Mouse (Mus musculus) myocyte (in vitro differentiated cells): Measurements from ENCODE around the gene Rapgef4. TPM values are rescaled to one million over a fixed set of nuclear protein-coding genes. Genes with fewer than 3 reads are reported as not detected.
"Not testable (repeated sequence)": the region's sequence is repeated elsewhere in the genome, so short reads cannot be mapped to it uniquely, and the experiment has no call there.

Experiments used
- H3K27me3 ChIP-seq: one replicate; pipeline ENCODE4 v1.6.1; 2011; ENCODE audit not compliant: control insufficient read depth, insufficient read depth, insufficient read length
- H3K36me3 ChIP-seq: one replicate; pipeline ENCODE4 v1.6.1; 2011; ENCODE audit not compliant: control insufficient read depth, insufficient read depth
- H3K4me2 ChIP-seq: one replicate; pipeline ENCODE4 v1.6.1; 2011; ENCODE audit warnings: low read depth, control low read depth
- H3K4me3 ChIP-seq: one replicate; pipeline ENCODE4 v1.5.1; 2011; ENCODE audit warnings: mild to moderate bottlenecking, control low read depth, moderate library complexity
- H3K79me2 ChIP-seq: one replicate; pipeline ENCODE4 v1.6.1; 2011; ENCODE audit not compliant: control insufficient read depth, insufficient read depth
- H3ac ChIP-seq: one replicate; pipeline ENCODE4 v1.6.1; 2011; ENCODE audit not compliant: control insufficient read depth, insufficient read length
- CEBPB ChIP-seq: IDR thresholded peaks from 2 replicates; pipeline ENCODE4 v1.6.1; 2011; ENCODE audit warnings: mild to moderate bottlenecking, moderate library complexity; ENCODE audit not compliant: poor library complexity, insufficient read depth, severe bottlenecking
- E2F4 ChIP-seq: IDR thresholded peaks from one replicate; pipeline ENCODE4 v1.6.1; 2011; ENCODE audit warnings: mild to moderate bottlenecking, control low read depth, moderate library complexity; ENCODE audit not compliant: insufficient read depth
- MAX ChIP-seq: IDR thresholded peaks from one replicate; pipeline ENCODE4 v1.6.1; 2011; ENCODE audit warnings: low read depth, mild to moderate bottlenecking, control low read depth
- MYOD1 ChIP-seq, 3 experiments: IDR thresholded peaks; one replicate each; pipeline ENCODE4 v1.6.1; 2011; ENCODE audit warnings: control low read depth in 2 of 3, low read depth in 2 of 3, mild to moderate bottlenecking in 2 of 3, moderate library complexity in 1 of 3; ENCODE audit not compliant: insufficient read length in 2 of 3, control insufficient read depth in 1 of 3
- MYOG ChIP-seq, 3 experiments: IDR thresholded peaks; one replicate each; pipeline ENCODE4 v1.6.1; 2011; ENCODE audit warnings: control low read depth in 2 of 3, low read depth in 2 of 3, mild to moderate bottlenecking in 2 of 3; ENCODE audit not compliant: insufficient read length in 2 of 3, control insufficient read depth in 1 of 3, insufficient read depth in 1 of 3
- POLR2A ChIP-seq: IDR thresholded peaks from one replicate; pipeline ENCODE4 v1.6.1; 2011; ENCODE audit warnings: low read depth, mild to moderate bottlenecking, control low read depth, moderate library complexity; ENCODE audit not compliant: insufficient read length
- POLR2AphosphoS2 ChIP-seq: IDR thresholded peaks from one replicate; pipeline ENCODE4 v1.6.1; 2011; ENCODE audit warnings: low read depth, control low read depth; ENCODE audit not compliant: insufficient read length
- REST ChIP-seq: IDR thresholded peaks from one replicate; pipeline ENCODE4 v1.6.1; 2011; ENCODE audit warnings: mild to moderate bottlenecking, control low read depth, moderate library complexity; ENCODE audit not compliant: insufficient read depth, insufficient read length
- SRF ChIP-seq: IDR thresholded peaks from one replicate; pipeline ENCODE4 v1.6.1; 2011; ENCODE audit warnings: low read depth; ENCODE audit not compliant: control insufficient read depth, insufficient read length
- TCF12 ChIP-seq: IDR thresholded peaks from one replicate; pipeline ENCODE4 v1.6.1; 2011; ENCODE audit warnings: mild to moderate bottlenecking, control low read depth; ENCODE audit not compliant: poor library complexity, insufficient read depth, severe bottlenecking
- TCF3 ChIP-seq: IDR thresholded peaks from one replicate; pipeline ENCODE4 v1.6.1; 2011; ENCODE audit warnings: low read depth, control low read depth; ENCODE audit not compliant: insufficient read length
- USF1 ChIP-seq: IDR thresholded peaks from one replicate; pipeline ENCODE4 v1.6.1; 2011; ENCODE audit warnings: low read depth, mild to moderate bottlenecking, control low read depth, moderate library complexity
- polyA plus RNA-seq: library from polyadenylated mRNA; unstranded; fragments of >200 nt; fragmentation: generic; extraction: Trizol; gene quantifications from one replicate; pipeline ENCODE4 v1.2.1, GENCODE M21; 2012; ENCODE audit warnings: missing spikeins

The Rapgef4 gene
- polyA plus RNA-seq, 1 experiment, result 0.28 TPM

DNA sequence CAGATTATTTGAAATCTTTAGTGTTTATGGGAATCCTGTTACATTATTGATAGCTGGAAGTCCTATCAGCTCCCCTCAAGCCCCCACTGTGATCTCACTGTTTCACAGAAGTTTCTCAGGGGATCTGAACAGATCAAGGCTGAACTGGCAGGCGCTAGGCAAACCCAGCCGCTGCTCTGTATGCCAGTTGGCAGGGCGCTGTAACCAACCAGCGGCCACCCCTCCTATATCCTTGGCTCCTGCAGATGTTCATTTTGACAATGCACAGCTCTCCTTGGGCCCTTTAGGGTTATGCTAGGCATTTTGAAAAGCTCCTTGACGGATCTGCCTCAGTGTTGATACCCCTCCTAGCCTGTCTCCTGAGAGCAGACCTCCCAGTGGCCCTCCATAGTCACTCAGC, 74.4 kb downstream of the Rapgef4 start:
- Histone ChIP-seq H3K4me2 (no peak overlapping the region), H3K79me2 (no peaks in the 10 kb centered on the region), H3ac (no peak overlapping the region), H3K27me3 (no peaks in the 10 kb centered on the region), H3K36me3 (no peaks in the 10 kb centered on the region), H3K4me3 (no peak overlapping the region)
- TF ChIP-seq USF1 (no peak), POLR2AphosphoS2 (no peak), TCF3 (no peak), CEBPB (no peak), TCF12 (no peak), POLR2A (no peak), MAX (no peak), MYOD1 (IDR thresholded peaks at IDR 0.05; ENCODE audit: control insufficient read depth in 1 of 3, insufficient read length in 2 of 3, low read depth in 2 of 3) (no peak), E2F4 (no peak), REST (no peak), MYOG (IDR thresholded peaks at IDR 0.05; ENCODE audit: control insufficient read depth in 1 of 3, insufficient read depth in 1 of 3, insufficient read length in 2 of 3, low read depth in 2 of 3) (no peak)

GRCm38 (mm10) chr2:72056081-72056874, 75.2 kb downstream of the Rapgef4 start:
- Histone ChIP-seq H3ac (no peak overlapping the region), H3K4me3 (no peak overlapping the region), H3K27me3 (no peaks in the 10 kb centered on the region), H3K79me2 (no peaks in the 10 kb centered on the region), H3K4me2 (no peak overlapping the region), H3K36me3 (no peaks in the 10 kb centered on the region)
- TF ChIP-seq POLR2A, result no peak
- no peak for TF ChIP-seq MYOD1 (IDR thresholded peaks at IDR 0.05; ENCODE audit: control insufficient read depth in 1 of 3, insufficient read length in 2 of 3, low read depth in 2 of 3)
- TF ChIP-seq MYOG (IDR thresholded peaks at IDR 0.05; ENCODE audit: control insufficient read depth in 1 of 3, insufficient read depth in 1 of 3, insufficient read length in 2 of 3, low read depth in 2 of 3), result no peak
- TF ChIP-seq CEBPB, result no peak

GRCm38 (mm10) chr2:72062931-72063330, 81.9 kb downstream of the Rapgef4 start:
- H3K4me2 ChIP-seq, result no peak overlapping the region
- H3ac ChIP-seq, result no peak overlapping the region
- H3K4me3 ChIP-seq, result no peak overlapping the region
- no peaks in the 10 kb centered on the region for H3K79me2 ChIP-seq
- H3K36me3 ChIP-seq, result no peaks in the 10 kb centered on the region
- no peaks in the 10 kb centered on the region for H3K27me3 ChIP-seq
- TF ChIP-seq TCF12 (no peak), POLR2AphosphoS2 (no peak), REST (no peak), POLR2A (no peak), CEBPB (no peak), SRF (no peak), MYOD1 (IDR thresholded peaks at IDR 0.05; ENCODE audit: control insufficient read depth in 1 of 3, insufficient read length in 2 of 3, low read depth in 2 of 3) (no peak), MYOG (IDR thresholded peaks at IDR 0.05; ENCODE audit: control insufficient read depth in 1 of 3, insufficient read depth in 1 of 3, insufficient read length in 2 of 3, low read depth in 2 of 3) (no peak)

- H3K79me2 ChIP-seq, result no peaks in the 10 kb centered on the region
- H3K36me3 ChIP-seq, result no peaks in the 10 kb centered on the region
- no peak overlapping the region for H3ac ChIP-seq
- TF ChIP-seq SRF, result no peak
- TF ChIP-seq USF1, result no peak
- TF ChIP-seq MYOD1 (IDR thresholded peaks at IDR 0.05; ENCODE audit: control insufficient read depth in 1 of 3, insufficient read length in 2 of 3, low read depth in 2 of 3), result no peak
- TF ChIP-seq CEBPB, result no peak
- H3K4me3 ChIP-seq, result no peak overlapping the region
- no peaks in the 10 kb centered on the region for H3K27me3 ChIP-seq
- no peak overlapping the region for H3K4me2 ChIP-seq
These were observed 87.5 kb downstream of the Rapgef4 start for GRCm38 (mm10) chr2:72068505-72068904.

DNA sequence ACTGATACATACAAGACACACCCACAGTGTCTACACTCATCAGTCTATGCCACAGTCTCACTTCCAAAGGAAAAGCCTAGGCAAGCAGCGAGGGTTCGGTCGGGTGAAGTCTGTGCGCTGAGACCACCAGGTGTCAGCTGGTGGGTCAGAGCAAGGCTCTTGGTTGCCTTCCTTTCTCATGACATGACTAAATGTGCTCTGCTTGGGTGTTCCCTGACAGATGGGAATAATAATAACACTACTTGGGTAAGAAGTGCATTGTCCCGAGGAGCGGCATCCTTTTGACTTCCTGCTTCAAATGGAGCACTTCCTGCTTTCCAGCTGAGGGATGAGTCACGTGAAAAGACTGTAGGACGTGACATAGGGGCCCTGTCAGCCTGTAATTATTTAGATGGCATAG, 89.0 kb downstream of the Rapgef4 start:
- H3K27me3 ChIP-seq, result no peaks in the 10 kb centered on the region
- H3K4me2 ChIP-seq, result no peak overlapping the region
- no peaks in the 10 kb centered on the region for H3K79me2 ChIP-seq
- no peak overlapping the region for H3ac ChIP-seq
- TF ChIP-seq SRF (no peak), CEBPB (no peak), TCF3 (no peak), E2F4 (no peak), MYOG (IDR thresholded peaks at IDR 0.05; ENCODE audit: control insufficient read depth in 1 of 3, insufficient read depth in 1 of 3, insufficient read length in 2 of 3, low read depth in 2 of 3) (no peak), POLR2A (no peak), TCF12 (no peak), MYOD1 (IDR thresholded peaks at IDR 0.05; ENCODE audit: control insufficient read depth in 1 of 3, insufficient read length in 2 of 3, low read depth in 2 of 3) (no peak), REST (no peak), MAX (no peak), USF1 (no peak), POLR2AphosphoS2 (no peak)
- H3K4me3 ChIP-seq, result no peak overlapping the region
- no peaks in the 10 kb centered on the region for H3K36me3 ChIP-seq

GRCm38 (mm10) chr2:72073121-72073520, 92.1 kb downstream of the Rapgef4 start:
- H3K36me3 ChIP-seq, H3K27me3 ChIP-seq, H3ac ChIP-seq, H3K4me2 ChIP-seq, H3K79me2 ChIP-seq, H3K4me3 ChIP-seq: not testable (repeated sequence)
